Mouse (Mus musculus) gastrocnemius, postnatal 25 days (tissue): ENCODE measurements around the gene Zbed3. TPM values are rescaled to one million over a fixed set of nuclear protein-coding genes. Genes with fewer than 3 reads are reported as not detected.
"Not testable (repeated sequence)": the region's sequence is repeated elsewhere in the genome, so short reads cannot be mapped to it uniquely, and the experiment has no call there.

Experiments used
- DNase-seq: peaks from one replicate; pipeline ENCODE4 v3.0.0; 2022
- total RNA-seq, 2 experiments: library from RNA; stranded (reverse); gene quantifications; 1 replicate in 1 of 2; 2 replicates in 1 of 2; pipeline ENCODE4 v1.2.3; 2021

Gene Zbed3
- total RNA-seq, 2 experiments from 2014 or later, result 4.8 to 5.6 TPM

DNA sequence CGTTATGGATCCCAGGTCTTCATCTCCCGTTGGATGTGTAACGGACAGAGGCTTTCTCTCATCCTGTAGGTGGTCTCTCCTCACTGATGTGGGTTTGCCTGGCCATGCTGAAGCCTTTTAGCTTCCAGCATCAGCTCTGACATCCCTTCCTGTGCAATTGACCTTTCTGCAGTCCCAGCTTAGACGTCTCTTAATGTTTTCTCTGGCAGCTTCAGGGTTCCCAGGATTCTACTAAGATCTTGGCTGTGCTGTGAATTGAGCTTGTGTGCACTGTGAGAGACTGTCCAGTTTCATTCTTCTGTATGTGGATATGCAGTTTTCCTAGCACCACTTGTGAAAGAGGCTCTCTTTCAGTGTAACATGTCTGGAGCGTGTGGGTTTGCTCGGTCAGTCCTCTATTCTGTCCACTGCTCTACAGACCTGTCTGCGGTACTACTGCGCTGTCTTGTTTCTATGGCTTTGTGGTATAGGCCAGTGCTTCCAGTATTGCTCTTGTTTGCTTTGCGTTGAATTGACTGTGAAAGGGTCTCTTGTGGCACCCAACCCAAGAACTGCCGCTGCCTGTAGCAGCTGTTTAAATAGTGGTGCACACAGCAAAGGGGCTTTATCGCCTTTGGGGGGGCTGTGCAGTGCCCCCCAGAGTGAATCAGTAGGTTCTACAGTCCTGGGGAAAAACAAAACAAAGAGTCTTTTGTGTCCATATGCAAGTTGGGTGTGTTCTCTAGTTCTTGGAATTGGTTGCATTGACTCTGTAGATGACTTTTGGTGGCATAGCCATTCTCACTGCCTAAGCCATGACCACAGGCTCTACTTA lies 8.9 kb downstream of the Zbed3 start:
- no peak for DNase-seq

- no peak for DNase-seq
Observed at GRCm38 (mm10) chr13:95336122-95336677, 12.8 kb downstream of the Zbed3 start.

- DNase-seq, result no peak
Observed at GRCm38 (mm10) chr13:95343470-95343869, 20.1 kb downstream of the Zbed3 start.

DNA sequence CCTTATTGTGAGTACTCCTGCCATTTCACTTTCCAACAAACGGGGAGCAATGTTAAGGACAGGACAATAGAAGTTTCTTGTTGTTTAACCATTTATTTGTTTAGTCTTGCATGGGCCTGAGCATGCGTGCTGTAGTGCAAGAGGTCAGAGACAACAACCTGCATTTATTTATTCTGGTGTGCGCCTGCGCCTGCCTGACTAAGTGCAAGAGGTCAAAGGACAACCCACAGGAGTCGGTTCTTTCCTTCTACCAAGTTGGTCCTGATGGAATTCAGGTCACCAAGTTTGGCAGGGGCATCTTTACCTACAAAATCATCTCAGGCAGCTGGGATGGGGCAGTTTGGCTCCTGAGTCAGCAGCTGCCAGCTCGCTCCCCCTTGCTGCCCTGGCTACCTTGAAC lies 22.5 kb downstream of the Zbed3 start:
- no peak for DNase-seq

DNA sequence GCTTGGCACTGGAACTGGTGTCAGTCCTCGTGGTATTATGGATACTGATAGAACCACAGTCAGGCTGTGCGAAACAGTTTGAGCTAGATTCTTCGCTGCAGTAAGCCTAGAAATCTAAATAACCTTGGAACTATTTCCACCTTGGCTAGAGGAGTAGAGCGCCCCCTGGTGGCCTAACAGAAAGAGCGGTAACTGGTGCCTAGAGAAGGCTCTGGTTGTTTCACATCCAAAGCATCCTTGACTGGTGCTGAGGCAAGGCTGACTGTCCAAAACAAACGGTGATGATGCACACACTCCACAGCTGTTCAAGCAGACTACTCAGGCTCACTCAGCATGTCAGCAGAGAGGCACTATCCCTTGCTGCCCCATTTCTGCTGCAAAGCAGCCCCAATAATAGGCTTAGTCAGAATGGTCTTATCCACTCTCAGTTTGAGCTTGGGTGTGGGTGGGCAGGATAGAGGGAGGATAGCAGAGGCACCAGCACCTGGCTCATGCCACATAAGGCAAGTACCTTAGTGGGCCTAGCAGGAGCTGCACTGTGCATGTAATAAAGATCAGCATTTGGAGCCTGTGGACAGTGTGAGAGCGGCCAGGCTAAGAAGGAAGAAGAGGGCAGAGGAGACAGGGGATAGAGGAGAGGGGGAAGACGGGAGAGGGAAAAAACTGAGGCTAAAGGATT lies 23.7 kb downstream of the Zbed3 start:
- no peak for DNase-seq

DNA sequence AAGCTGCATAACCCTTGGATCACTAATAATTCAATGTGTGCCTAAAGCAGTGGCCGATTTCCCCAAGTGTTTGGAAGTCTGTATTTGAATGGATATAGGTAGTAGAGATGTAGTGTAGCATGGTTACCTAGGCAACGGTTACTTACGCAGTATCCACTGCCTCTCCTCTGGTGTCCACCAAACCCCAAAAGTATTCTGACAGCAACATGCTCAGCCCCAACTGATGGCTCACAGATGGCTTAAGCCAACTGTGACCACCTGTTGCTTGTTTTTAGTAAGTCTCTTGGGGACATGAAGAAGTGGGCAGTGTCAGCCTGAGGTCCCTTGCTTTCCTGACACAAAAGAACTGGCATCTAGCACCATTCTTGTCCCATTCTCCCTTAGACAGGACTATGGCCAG lies 25.1 kb downstream of the Zbed3 start:
- DNase-seq, result no peak

GRCm38 (mm10) chr13:95358223-95358622 lies 34.8 kb downstream of the Zbed3 start:
- no peak for DNase-seq

GRCm38 (mm10) chr13:95363440-95363839 lies 40.0 kb downstream of the Zbed3 start:
- peak; percentile 17 for DNase-seq

DNA sequence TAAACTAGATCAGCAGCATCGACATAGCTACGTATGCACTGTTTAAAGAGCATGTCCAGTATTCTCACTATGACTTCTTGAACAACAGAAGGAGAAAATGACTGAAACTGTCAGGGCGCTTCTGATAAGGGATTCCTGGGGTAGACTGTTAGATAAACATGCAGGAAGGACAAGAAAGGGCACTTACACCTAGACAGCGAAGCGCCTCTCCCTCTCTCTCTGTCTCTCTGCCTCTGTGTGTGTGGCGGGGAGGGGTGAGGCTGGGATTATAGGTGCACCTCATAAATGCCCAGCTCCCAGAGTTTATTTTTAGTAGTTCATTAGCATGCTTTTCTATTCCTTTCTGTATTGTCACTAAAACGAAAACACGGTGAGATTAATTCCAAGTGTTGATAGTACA lies 42.9 kb downstream of the Zbed3 start:
- no peak for DNase-seq

DNA sequence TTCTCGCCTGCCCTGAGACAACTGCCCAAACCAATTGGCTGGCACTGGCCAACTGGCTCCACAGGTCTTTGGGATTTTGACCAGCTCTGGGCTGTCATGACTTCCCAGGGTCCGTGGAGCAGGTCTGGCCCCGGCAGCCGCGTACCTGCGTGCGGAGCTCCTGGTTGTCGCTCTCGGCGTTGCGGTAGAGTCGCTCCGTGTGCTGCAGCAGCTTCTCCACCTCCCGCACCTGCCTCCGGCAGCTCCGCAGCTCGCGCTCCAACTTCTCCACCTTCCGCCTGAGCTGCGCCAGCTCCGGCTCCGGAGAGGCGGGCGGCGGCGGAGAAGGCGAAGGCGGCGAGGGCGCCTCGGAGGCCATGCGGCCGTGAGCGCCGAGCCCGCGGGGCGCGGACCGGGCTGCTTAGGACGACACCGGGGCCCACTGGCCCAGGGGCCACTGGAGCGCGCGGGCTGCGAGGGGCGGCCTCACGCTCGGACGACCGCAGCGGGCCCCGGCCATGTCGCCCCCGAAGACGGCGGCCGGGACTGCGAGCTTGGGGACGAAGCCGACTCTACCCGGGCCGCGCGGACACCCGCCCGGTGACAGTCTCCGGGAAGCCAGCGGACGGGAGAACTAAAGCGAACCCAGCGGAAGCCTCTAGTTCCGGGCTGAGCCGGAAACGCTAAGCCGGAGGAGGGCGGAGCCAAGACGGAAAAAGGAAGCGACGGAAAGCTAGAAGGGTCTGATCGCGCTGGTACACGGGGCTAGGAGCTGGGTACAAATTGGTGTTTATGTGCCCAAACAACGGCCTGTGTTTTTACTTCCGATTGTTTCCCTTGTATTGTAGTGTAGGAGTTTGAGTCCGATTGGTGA lies 51.5 kb downstream of the Zbed3 start, which contains the start of gene Aggf1:
Aggf1 (minus strand) TSS at position 652 of the 853 bp plus-strand sequence.
- DNase-seq, result peak; percentile 88

- DNase-seq, result no peak
Observed at GRCm38 (mm10) chr13:95375554-95375914, 52.1 kb downstream of the Zbed3 start.

DNA sequence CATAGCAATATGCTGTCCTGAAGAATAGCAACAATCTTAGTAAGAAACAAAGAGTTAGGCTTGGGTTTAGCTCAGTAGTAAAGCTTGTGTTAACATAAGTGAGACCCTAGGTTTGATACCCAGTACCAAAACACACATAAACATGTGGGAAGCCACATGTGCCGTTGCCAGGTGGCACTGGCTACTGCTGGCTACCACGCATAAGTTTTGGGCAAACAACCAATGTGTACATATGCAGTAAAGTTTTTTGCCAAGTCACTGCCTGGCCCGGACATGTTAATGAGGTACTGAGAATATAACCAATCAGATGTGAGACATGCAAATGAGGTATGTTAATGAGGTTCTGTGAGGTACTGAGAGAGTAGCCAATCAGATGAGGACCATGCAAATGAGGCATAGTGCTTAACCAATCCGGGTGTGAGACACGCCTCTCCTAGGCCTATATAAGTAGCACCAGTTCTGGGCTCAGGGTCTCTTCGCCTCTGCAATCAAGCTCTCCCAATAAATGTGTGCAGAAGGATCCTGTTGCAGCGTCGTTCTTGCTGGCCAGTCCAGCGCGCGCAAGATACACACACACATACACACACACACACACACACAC lies 53.4 kb downstream of the Zbed3 start:
- DNase-seq, result not testable (repeated sequence)

- no peak for DNase-seq
Observed at GRCm38 (mm10) chr13:95378696-95379095, 55.3 kb downstream of the Zbed3 start.

- peak; percentile 23 for DNase-seq
Observed at GRCm38 (mm10) chr13:95382418-95382817, 59.0 kb downstream of the Zbed3 start.

Other genes with a start within 250 kb of the Zbed3 start
- 1 to 10 TPM; 2.5 TPM for gene Pde8b, start 73.3 kb upstream of the Zbed3 start, total RNA-seq
- 10 to 100 TPM; 16.2 to 16.5 TPM for gene Aggf1, start 51.7 kb downstream of the Zbed3 start, total RNA-seq
- gene Crhbp, start 121.3 kb downstream of the Zbed3 start, total RNA-seq, result not detected
- gene S100z, start 155.1 kb downstream of the Zbed3 start, total RNA-seq, result 1 to 10 TPM; 1.1 to 1.4 TPM
- gene F2rl1, start 201.6 kb downstream of the Zbed3 start, total RNA-seq, result under 1 TPM; 0.56 to 0.99 TPM